Mouse (Mus musculus) midbrain, embryonic 12.5 days (tissue): ENCODE results near the gene Ube2e2. TPM values are rescaled to one million over a fixed set of nuclear protein-coding genes. Genes with fewer than 3 reads are reported as not detected.

ENCODE experiments used
- ATAC-seq: fragments of 200-750 bp; cut with Nextera tagmentation; 2 replicates; pipeline ENCODE4 v1.8.0; 2017; ENCODE audit warnings: low read depth, moderate TSS enrichment, moderate library complexity; ENCODE audit not compliant: low FRiP score
- H3K27ac ChIP-seq: fragments of 300-500 bp; sonication (generic); replicated peaks from 2 replicates; pipeline ENCODE4 v1.5.1; 2016; ENCODE audit warnings: mild to moderate bottlenecking
- H3K27me3 ChIP-seq: fragments of 300-500 bp; sonication (generic); 2 replicates; pipeline ENCODE4 v1.6.1; 2016; ENCODE audit warnings: mild to moderate bottlenecking
- H3K36me3 ChIP-seq: fragments of 300-500 bp; sonication (generic); 2 replicates; pipeline ENCODE4 v1.6.1; 2016
- H3K4me1 ChIP-seq: fragments of 300-500 bp; sonication (generic); 2 replicates; pipeline ENCODE4 v1.6.1; 2016
- H3K4me2 ChIP-seq: fragments of 300-500 bp; sonication (generic); replicated peaks from 2 replicates; pipeline ENCODE4 v1.6.1; 2016; ENCODE audit warnings: mild to moderate bottlenecking, moderate library complexity
- H3K4me3 ChIP-seq: fragments of 300-500 bp; sonication (generic); 2 replicates; pipeline ENCODE4 v1.5.1; 2016; ENCODE audit warnings: mild to moderate bottlenecking
- H3K9ac ChIP-seq: fragments of 300-500 bp; sonication (generic); replicated peaks from 2 replicates; pipeline ENCODE4 v1.6.1; 2016; ENCODE audit warnings: mild to moderate bottlenecking, moderate library complexity
- H3K9me3 ChIP-seq: fragments of 300-500 bp; sonication (generic); 2 replicates; pipeline ENCODE4 v1.6.1; 2016; ENCODE audit warnings: mild to moderate bottlenecking
- WGBS: fragments of 180-500 bp; shearing (Covaris S2); methylation state at CpG from one replicate; pipeline ENCODE4 v1.1.7; 2016; 5-methylcytosine and 5-hydroxymethylcytosine counted together
- polyA plus RNA-seq: library from polyadenylated mRNA; unstranded; fragments of >200 nt; fragmentation: Nextera tagmentation; extraction: Ambion mirVana; gene quantifications from 2 replicates; pipeline ENCODE4 v1.2.1, GENCODE M21; 2016

The Ube2e2 gene
- polyA plus RNA-seq, 1 experiment from 2014 or later = 69.1 TPM

- Histone ChIP-seq H3K4me3 (no peak overlapping the region), H3K27me3 (no peaks in the 10 kb centered on the region), H3K4me2 (no peak overlapping the region), H3K9ac (no peak overlapping the region), H3K9me3 (no peaks in the 10 kb centered on the region), H3K36me3 (no peaks in the 10 kb centered on the region), H3K4me1 (no peaks in the 10 kb centered on the region), H3K27ac (no peak overlapping the region)
- no peak for ATAC-seq
- 71% methylated on average over 2 of the region's 2 CpGs for WGBS
Measured at GRCm38 (mm10) chr14:18530899-18531298, 363.2 kb downstream of the Ube2e2 start.

GRCm38 (mm10) chr14:18530496-18530895, 363.6 kb downstream of the Ube2e2 start:
- Histone ChIP-seq H3K4me3 (no peak overlapping the region), H3K27me3 (no peaks in the 10 kb centered on the region), H3K4me2 (no peak overlapping the region), H3K9ac (no peak overlapping the region), H3K9me3 (no peaks in the 10 kb centered on the region), H3K27ac (no peak overlapping the region), H3K36me3 (no peaks in the 10 kb centered on the region), H3K4me1 (no peaks in the 10 kb centered on the region)
- ATAC-seq = no peak
- 84% methylated on average over 4 of the region's 4 CpGs for WGBS
